Mouse (Mus musculus) liver, embryonic 15.5 days (tissue): ENCODE results near the gene Sash3. TPM values are rescaled to one million over a fixed set of nuclear protein-coding genes. Genes with fewer than 3 reads are reported as not detected.

Experiments
- ATAC-seq: fragments of 200-750 bp; cut with Nextera tagmentation; 2 replicates; pipeline ENCODE4 v1.8.0; 2017; ENCODE audit warnings: moderate number of reproducible peaks, mild to moderate bottlenecking, moderate library complexity; ENCODE audit not compliant: insufficient read depth
- H3K27ac ChIP-seq: fragments of 300-500 bp; sonication (generic); replicated peaks from 2 replicates; pipeline ENCODE4 v1.5.1; 2015; ENCODE audit warnings: mild to moderate bottlenecking, inconsistent platforms
- H3K27me3 ChIP-seq: fragments of 300-500 bp; sonication (generic); 2 replicates; pipeline ENCODE4 v1.6.1; 2015; ENCODE audit warnings: mild to moderate bottlenecking, inconsistent platforms
- H3K36me3 ChIP-seq: fragments of 300-500 bp; sonication (generic); replicated peaks from 2 replicates; pipeline ENCODE4 v1.6.1; 2015; ENCODE audit warnings: moderate library complexity, mild to moderate bottlenecking, inconsistent platforms
- H3K4me1 ChIP-seq: fragments of 300-500 bp; sonication (generic); replicated peaks from 2 replicates; pipeline ENCODE4 v1.6.1; 2015; ENCODE audit warnings: inconsistent platforms
- H3K4me2 ChIP-seq: fragments of 300-500 bp; sonication (generic); 2 replicates; pipeline ENCODE4 v1.6.1; 2015; ENCODE audit warnings: moderate library complexity, mild to moderate bottlenecking, inconsistent platforms
- H3K4me3 ChIP-seq: fragments of 300-500 bp; sonication (generic); replicated peaks from 2 replicates; pipeline ENCODE4 v1.5.1; 2015; ENCODE audit warnings: mild to moderate bottlenecking, inconsistent platforms
- H3K9ac ChIP-seq: fragments of 300-500 bp; sonication (generic); 2 replicates; pipeline ENCODE4 v1.6.1; 2015; ENCODE audit warnings: moderate library complexity, mild to moderate bottlenecking, inconsistent platforms
- H3K9me3 ChIP-seq: fragments of 300-500 bp; sonication (generic); replicated peaks from 2 replicates; pipeline ENCODE4 v1.6.1; 2016; ENCODE audit warnings: inconsistent platforms
- WGBS: fragments of 180-500 bp; shearing (Covaris S2); methylation state at CpG from one replicate; pipeline ENCODE4 v1.1.7; 2015; ENCODE audit warnings: mixed read lengths; ENCODE audit not compliant: insufficient replicate concordance; 5-methylcytosine and 5-hydroxymethylcytosine counted together
- polyA plus RNA-seq: library from polyadenylated mRNA; unstranded; fragments of >200 nt; fragmentation: Nextera tagmentation; extraction: Ambion mirVana; gene quantifications from 2 replicates; pipeline ENCODE4 v1.2.1, GENCODE M21; 2015

Gene Sash3
- polyA plus RNA-seq: 8.8 and 9.9 TPM in 2 replicates

DNA sequence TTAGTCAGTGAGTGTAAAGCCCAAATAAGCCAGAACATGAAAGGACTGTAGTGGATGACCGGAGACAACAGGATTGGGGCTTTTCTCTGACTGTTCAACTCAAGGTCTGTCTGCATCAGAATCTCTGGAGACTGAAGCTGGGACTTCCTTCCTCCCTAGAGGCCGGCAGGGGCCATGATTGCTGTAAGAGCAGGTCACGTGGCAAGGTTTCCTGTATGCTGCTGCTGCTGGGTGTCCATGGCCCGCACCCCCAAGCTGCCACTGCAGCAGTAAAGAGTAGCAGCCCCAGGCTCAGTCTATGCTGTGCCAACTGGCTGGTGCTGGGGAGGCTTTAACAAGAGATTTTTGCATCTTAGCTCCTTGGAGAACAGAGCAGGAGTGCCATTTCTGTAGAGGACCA lies at the start of gene Sash3:
TSS of gene Sash3 (plus strand) at position 175 of the 400 bp plus-strand sequence.
- Histone ChIP-seq H3K9me3 (no peaks in the 10 kb centered on the region), H3K4me2 (peak within 1 kb of the TSS; percentile 16; the same call in 1 of the 2 replicates), H3K4me1 (peaks cover 10% of the 10 kb centered on the region; the same call in 1 of the 2 replicates), H3K27ac (no peak within 1 kb of the TSS), H3K27me3 (no peaks in the 10 kb centered on the region), H3K9ac (no peak within 1 kb of the TSS), H3K36me3 (no peaks in the 10 kb centered on the region), H3K4me3 (peak within 1 kb of the TSS; percentile 33)
- 41% methylated on average over 4 of the region's 4 CpGs for WGBS
- no peak for ATAC-seq

DNA sequence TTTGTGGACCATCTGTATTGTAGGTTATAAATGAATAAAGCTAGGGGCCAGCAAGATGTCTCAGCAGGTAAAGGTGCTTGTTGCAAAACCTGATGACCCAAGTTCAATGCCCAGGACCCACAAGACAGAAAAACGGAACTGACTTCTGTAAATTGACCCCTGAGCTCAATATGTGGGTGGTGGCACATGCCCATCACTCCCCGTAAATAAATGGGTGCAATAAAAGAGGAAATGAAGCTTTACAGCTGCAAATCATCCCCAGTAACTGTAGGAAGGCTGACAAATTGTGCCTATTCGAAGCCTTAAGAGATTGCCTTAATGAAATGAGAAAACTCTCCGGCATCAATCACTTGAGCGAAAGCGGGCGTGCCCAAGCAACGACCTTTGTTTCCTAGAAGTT lies 49.7 kb upstream of the Sash3 start:
- ATAC-seq: no peak
- WGBS: 59% methylated on average over 8 of the region's 8 CpGs
- no peaks in the 10 kb centered on the region for H3K9me3 ChIP-seq
- no peak overlapping the region for H3K27ac ChIP-seq
- H3K4me2 ChIP-seq: no peak overlapping the region
- no peak overlapping the region for H3K9ac ChIP-seq
- H3K4me3 ChIP-seq: no peak overlapping the region
- no peaks in the 10 kb centered on the region for H3K4me1 ChIP-seq
- H3K27me3 ChIP-seq: no peaks in the 10 kb centered on the region
- H3K36me3 ChIP-seq: no peaks in the 10 kb centered on the region

DNA sequence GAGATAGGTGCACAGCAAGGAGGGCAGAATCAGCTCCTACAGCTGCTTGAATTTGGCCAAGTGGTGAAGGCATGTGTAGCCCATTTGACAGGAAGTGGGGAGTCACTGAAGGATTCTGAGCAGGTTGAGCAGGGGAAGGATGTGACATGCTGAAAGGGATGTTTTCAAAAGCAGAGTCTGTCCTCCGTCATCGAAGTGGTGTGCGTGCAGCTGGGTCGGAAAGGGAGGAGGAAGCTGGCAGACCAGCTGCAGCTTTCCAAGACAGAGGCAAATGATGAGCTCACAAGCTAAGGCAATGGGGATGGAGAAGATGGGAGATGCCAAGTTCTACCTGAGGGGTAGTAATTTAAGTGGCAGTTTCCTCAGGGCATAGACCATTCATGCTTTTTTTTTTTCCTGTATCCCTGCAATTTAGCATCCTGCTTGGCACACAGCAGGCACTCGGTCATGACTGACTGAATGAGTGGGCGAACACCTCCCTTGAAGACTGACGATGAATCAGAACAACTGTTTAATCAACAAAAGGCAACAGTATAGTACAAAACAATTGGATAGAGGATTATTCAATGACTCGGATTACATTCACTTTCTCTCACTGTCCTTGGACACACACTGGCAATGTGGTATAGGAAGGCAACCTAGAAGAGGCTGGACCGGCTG lies 47.6 kb upstream of the Sash3 start:
- Histone ChIP-seq H3K27ac (no peak overlapping the region), H3K9ac (no peak overlapping the region), H3K4me2 (no peak overlapping the region), H3K9me3 (no peaks in the 10 kb centered on the region), H3K27me3 (no peaks in the 10 kb centered on the region), H3K4me1 (no peaks in the 10 kb centered on the region), H3K36me3 (no peaks in the 10 kb centered on the region), H3K4me3 (no peak overlapping the region)
- 51% methylated on average over 9 of the region's 9 CpGs for WGBS
- no peak for ATAC-seq

DNA sequence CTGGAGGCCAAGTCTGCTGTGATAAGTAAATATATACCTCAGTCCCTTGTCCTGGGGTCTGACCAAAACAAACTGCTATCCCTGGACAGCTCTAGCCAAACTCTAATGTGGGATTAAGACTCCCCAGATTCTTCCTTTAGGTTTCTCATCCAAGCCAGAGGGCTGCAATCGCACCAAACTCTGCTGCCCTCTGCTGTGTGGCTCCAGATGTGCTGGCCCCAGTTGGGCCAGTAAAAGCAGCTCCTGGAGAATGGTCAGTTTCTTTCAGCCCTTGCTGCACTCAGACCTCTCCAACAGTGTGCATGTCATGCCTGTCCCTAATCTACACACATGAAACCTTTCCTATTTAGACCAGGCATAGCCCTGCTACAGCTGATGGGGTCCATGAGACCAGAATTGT lies 46.4 kb upstream of the Sash3 start:
- no peak for ATAC-seq
- H3K36me3 ChIP-seq: no peaks in the 10 kb centered on the region
- no peak overlapping the region for H3K4me2 ChIP-seq
- H3K27ac ChIP-seq: no peak overlapping the region
- WGBS: 38% methylated on average over 1 of the region's 1 CpGs
- H3K27me3 ChIP-seq: no peaks in the 10 kb centered on the region
- H3K9ac ChIP-seq: no peak overlapping the region
- no peaks in the 10 kb centered on the region for H3K9me3 ChIP-seq
- no peaks in the 10 kb centered on the region for H3K4me1 ChIP-seq
- no peak overlapping the region for H3K4me3 ChIP-seq

DNA sequence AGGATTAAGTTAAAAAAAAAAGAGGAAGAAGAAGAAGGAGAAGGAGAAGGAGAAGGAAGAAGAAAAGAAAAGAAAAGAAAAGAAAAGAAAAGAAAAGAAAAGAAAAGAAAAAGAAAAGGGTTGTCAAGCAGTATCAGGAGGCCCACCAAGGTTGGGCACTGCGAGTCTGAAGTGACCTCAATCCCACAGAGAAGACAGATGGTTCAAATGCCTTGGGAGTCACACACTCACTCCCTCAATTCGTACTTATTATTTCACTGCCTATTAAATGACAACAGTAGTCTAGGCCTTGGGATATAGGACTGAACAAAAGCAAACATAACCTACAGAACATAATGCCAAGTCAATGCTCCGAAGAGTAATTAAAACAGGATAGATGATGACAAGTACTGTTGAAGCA lies 43.0 kb upstream of the Sash3 start:
- Histone ChIP-seq H3K4me1 (no peaks in the 10 kb centered on the region), H3K27me3 (no peaks in the 10 kb centered on the region), H3K4me2 (no peak overlapping the region), H3K36me3 (no peaks in the 10 kb centered on the region), H3K9me3 (no peaks in the 10 kb centered on the region), H3K27ac (no peak overlapping the region), H3K9ac (no peak overlapping the region), H3K4me3 (no peak overlapping the region)
- no peak for ATAC-seq
- WGBS: 63% methylated on average over 3 of the region's 3 CpGs

DNA sequence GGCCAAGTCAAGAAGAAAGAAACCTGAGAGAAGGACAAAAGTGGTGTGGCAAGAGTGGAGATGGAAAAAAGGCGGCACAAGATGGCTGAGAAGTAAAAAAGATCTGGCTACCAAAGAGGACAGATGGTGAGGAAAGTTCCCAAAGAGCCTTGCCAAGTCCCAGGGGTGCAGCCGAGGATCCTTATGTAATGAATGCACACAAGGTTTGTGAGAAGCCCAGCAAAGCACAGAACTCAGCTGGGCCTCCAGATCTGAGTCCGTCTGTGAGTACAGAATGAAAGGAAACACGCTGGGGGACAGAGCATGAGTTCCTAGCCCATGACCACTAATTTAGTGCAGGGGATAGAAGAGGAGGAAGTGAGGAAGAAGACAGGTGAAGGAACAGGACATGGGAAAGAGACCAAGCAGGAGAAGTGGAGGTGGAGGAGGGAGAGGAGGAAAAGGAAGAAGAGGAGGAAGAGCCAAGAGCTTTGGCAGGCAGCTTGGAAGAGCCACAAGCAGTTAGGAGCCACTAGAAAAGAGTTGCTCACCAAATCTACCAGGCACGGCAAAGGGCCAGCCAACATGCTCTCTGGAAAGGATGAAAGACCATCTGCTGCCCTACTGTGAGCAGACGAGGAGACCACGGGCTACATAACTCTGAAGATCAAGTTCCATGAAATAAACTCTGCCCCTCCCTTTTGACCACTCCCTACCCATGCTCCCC lies 41.3 kb upstream of the Sash3 start:
- no peaks in the 10 kb centered on the region for H3K9me3 ChIP-seq
- no peak overlapping the region for H3K4me2 ChIP-seq
- no peaks in the 10 kb centered on the region for H3K27me3 ChIP-seq
- no peak overlapping the region for H3K4me3 ChIP-seq
- no peak overlapping the region for H3K9ac ChIP-seq
- H3K4me1 ChIP-seq: no peaks in the 10 kb centered on the region
- H3K36me3 ChIP-seq: no peaks in the 10 kb centered on the region
- H3K27ac ChIP-seq: no peak overlapping the region
- 66% methylated on average over 7 of the region's 7 CpGs for WGBS
- no peak for ATAC-seq

DNA sequence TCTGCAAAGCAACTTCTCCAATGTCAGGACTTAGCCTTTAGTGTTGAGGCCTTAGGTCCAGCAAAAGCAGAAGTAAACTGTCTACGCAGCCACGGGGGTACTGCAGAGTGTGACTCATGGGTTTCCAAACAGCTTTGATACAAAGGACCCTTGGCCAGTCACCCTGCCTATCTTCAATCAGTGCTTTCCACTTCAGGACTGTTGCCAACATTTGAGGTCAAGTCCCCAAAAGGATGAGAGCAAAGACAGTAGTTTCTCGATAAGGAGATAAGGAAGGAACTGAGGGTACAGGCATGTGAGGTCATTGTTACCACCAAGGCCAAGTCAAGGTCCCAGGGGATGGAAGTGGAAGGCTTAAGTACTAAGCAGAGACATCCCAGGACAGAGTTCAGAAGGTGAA lies 40.0 kb upstream of the Sash3 start:
- no peak for ATAC-seq

DNA sequence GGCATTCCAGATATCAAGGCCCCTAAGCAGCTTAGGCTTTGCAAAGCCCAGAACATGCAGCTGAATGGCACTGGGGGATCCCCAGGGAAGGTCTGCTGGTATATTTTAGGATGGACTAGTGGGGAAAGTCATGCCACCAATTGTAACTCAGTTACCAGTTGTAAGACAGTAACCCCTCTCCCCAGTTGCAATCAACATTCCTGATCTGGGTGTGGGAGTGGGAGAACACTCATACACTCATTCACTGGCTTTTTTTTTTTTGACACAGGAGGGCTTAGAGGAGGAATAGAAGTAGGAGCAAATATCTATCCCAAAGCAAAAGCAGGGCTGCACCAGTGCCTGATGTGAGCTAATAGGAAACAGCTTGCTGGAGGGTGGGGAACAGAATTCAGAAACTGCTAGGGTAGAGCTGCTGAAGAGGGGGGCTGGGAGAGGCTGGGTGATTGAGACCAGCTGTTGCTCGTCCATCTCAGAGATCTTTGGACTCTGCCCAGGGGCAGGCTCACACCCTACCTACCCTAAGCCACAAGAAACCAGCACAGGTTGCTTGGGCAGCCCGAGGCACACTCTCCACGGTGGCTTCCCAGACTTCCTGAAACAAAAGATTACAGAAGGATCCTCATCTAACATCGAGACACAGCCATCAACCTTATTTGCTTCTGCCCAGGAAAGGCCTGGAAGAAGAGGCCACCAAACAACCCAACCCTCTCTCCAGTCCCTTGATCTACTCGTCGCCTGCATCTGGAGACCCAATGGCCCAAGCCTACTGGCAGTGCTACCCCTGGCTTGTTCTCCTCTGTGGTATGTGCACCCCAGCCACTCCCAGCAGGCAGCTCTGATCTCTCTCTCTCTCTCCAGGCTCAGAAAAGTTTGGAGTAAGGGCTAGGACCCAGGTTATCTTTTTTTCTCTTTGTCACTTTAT lies 37.6 kb upstream of the Sash3 start, which contains the start of gene Xpnpep2:
TSS of gene Xpnpep2 (plus strand) at position 332 of the 922 bp plus-strand sequence.
- Histone ChIP-seq H3K27ac (no peak within 1 kb of the TSS), H3K36me3 (no peaks in the 10 kb centered on the region), H3K4me3 (no peak within 1 kb of the TSS), H3K4me1 (no peaks in the 10 kb centered on the region), H3K27me3 (no peaks in the 10 kb centered on the region), H3K4me2 (no peak within 1 kb of the TSS), H3K9ac (no peak within 1 kb of the TSS), H3K9me3 (no peaks in the 10 kb centered on the region)
- WGBS: 35% methylated on average over 6 of the region's 6 CpGs
- no peak for ATAC-seq

More for the DNA sequence above, 40.0 kb upstream of the Sash3 start:
- Histone ChIP-seq H3K9ac (no peak overlapping the region), H3K4me1 (no peaks in the 10 kb centered on the region), H3K27me3 (no peaks in the 10 kb centered on the region), H3K4me3 (no peak overlapping the region), H3K27ac (no peak overlapping the region), H3K4me2 (no peak overlapping the region), H3K36me3 (no peaks in the 10 kb centered on the region), H3K9me3 (no peaks in the 10 kb centered on the region)
- 22% methylated on average over 3 of the region's 3 CpGs for WGBS

DNA sequence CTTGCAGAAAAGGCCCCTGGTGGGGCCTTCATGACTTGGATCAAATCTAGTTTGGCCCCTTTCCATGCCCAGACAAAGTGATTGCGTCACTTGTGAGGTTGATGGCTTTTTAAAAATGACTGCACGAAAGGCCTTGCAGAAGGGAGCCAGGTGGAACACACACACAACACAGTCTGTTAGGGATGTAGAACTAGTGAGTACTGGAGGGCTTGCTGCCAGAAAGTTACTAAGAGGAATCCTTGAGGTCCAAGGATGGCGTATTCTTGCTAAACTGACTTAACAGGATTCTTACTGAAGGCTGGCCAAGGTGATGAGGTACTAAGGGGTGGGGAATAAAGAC lies 37.0 kb upstream of the Sash3 start:
- no peak for ATAC-seq
- Histone ChIP-seq H3K36me3 (no peaks in the 10 kb centered on the region), H3K9ac (no peak overlapping the region), H3K27ac (no peak overlapping the region), H3K27me3 (no peaks in the 10 kb centered on the region), H3K4me2 (no peak overlapping the region), H3K4me3 (no peak overlapping the region), H3K9me3 (no peaks in the 10 kb centered on the region), H3K4me1 (no peaks in the 10 kb centered on the region)
- WGBS: 70% methylated on average over 3 of the region's 3 CpGs

DNA sequence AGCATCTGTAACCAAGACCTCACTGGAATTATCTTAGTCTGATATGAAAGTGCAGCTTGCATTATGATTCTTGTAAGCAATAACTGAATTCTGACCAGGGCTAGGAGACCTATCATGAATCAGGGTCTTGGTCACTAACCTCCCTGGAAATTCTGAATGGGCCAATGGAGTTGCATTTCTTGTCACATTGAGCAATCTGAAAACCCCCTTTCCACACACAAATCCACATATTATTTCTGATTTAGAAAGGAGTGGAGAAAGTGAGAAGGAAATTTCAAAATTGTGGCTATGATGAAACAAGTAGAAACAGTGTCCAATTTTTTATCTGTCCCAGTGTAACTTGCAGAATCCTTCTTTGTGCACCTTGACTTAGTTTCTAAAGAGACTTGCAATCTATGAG lies 26.9 kb upstream of the Sash3 start:
- Histone ChIP-seq H3K27me3 (0 out of 2 replicates have a peak, but pooled peaks cover 5% of the 10 kb centered on the region), H3K4me1 (no peaks in the 10 kb centered on the region; the same call in 1 of the 2 replicates), H3K9ac (no peak overlapping the region), H3K9me3 (no peaks in the 10 kb centered on the region), H3K4me3 (no peak overlapping the region), H3K27ac (no peak overlapping the region), H3K36me3 (no peaks in the 10 kb centered on the region), H3K4me2 (no peak overlapping the region)
- ATAC-seq: no peak
